Mouse (Mus musculus): ENCODE measurements at regions not wholly inside any gene's neighbourhood (a gene's known extent, or its start where the extent isn't known, plus 50 kb on each side); places are given as distances from the start of the nearest gene placed in this dataset.

DNA sequence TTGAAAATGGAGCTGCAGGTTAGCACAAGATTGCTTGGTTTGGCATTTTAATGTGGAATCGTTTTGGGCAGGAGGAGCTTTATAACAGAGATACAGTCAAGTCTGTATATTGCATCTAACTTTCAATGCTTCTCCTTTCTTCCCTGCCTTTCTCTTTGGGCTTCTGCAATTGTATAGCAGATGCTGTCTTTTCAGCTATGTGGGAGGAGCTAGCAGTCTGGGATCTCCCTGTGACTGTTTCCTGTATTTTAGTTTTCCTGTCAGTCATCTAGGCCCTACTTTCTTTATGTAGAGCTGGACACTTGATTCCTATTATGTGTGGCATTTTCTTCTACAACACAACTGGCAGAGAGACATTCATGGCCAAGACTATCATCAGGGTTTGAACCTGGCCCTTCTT is 313.5 kb downstream of the Bcl11a start:
- no peak for DNase-seq (ENCODE audit: low spot score)

- DNase-seq (ENCODE audit: low spot score), result no peak
These were observed 317.6 kb downstream of the Bcl11a start for GRCm38 (mm10) chr11:24395478-24395877.

DNA sequence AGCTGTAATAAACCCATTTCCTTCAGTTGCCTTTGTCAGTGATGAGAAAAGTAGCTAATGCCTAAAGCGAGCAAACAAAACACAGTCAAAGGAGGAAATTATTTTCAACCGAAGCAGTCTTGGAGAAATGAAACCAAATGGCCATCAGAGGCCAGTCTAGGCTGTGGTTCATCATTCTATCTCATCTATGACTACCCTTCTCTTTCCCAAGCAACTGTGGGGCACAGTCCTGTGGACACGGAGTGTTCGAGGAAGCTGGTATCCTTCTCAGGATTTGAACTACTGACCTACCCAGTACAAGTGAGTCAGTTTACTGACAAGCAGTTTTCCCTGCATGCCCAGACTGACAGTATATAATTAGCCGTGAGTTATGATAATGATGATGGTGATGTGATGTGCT is 319.1 kb downstream of the Bcl11a start:
- no peak for DNase-seq (ENCODE audit: low spot score)

- no peak for DNase-seq (ENCODE audit: low spot score)
These were observed 319.9 kb downstream of the Bcl11a start for GRCm38 (mm10) chr11:24397710-24398109.

GRCm38 (mm10) chr11:24401151-24401550 is 323.3 kb downstream of the Bcl11a start:
- DNase-seq (ENCODE audit: low spot score), result no peak

DNA sequence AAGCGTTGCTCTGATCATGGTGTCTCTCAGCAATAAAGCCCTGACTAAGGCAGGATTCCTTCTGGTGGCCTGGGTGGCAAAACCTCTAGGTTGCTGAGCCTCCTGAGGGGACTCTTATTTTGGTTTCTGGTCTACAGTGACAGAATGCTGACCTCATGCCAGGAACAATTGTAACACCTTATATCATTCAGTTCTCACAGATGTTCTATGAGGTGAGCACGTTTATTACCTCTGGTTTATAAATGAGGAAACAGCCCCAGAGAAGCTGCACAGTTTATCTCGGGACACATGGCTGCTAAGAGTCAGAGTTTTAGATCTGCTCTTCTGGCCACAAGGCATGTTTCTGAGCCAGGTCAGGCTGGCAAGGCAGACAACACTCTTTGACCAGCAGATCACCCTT is 324.3 kb downstream of the Bcl11a start:
- DNase-seq (ENCODE audit: low spot score), result no peak

DNA sequence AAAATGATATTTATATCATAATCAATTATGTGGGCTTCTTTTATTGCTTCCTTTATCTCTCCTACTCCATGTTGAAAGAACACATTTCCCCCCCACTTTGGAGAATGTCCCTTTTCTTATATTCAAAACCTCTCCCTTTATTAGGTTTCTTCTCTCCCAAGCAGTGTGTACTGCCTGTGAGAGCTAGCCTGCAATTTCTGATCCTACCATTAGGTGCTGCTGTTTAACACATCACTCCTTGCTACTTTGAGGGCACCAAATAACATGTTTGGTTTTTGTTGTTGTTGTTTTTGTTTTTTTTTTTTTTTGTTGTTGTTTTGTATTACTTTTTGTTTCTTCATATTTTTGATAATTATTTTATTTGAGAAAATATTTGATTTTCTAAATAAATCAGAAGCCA is 336.9 kb downstream of the Bcl11a start:
- peak; percentile 74 for DNase-seq (ENCODE audit: low spot score)

GRCm38 (mm10) chr11:24422066-24422775 is 344.4 kb downstream of the Bcl11a start:
- no peak for DNase-seq (ENCODE audit: low spot score)

DNA sequence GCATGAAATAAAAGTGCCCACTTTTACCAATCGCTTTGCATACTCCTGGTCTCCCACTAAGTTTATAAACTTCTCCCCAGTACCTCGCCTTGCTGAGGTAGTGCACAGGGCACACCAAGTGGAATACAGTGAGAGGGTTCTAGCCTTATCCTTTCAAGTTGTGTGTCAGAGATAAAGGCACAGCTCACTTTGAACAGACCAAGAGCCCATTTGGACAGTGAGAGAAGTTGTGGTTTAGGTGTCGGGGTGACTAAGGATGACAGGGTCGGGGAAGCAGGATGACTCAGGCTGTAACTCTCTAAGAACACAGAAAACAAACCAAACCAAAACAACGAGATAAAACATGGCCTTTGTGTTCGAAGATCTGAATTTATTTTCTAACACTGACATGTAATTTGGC is 345.4 kb downstream of the Bcl11a start:
- DNase-seq (ENCODE audit: low spot score), result no peak

GRCm38 (mm10) chr11:24426995-24427883 is 349.4 kb downstream of the Bcl11a start:
- peak; percentile 35 for DNase-seq (ENCODE audit: low spot score)

DNA sequence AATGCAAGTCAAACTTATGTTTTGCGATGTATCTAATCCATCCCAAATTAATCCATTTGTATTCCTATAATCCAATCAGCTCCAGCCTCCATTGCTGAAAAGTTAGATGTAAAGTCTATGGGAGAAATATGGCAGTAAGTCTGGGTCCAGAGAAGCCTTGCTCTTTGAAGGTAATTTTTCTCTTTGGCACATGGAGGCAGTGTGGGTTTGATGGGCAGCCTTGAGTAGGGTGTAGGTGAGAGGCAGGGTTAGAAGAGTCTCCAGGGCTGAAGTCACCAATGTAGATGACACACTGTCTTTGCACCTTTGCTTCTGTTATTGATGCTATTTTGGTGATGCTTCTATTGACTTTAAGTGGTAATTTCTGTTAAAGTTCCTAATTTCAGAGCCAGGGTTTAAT is 370.8 kb downstream of the Bcl11a start:
- DNase-seq (ENCODE audit: low spot score), result no peak

DNA sequence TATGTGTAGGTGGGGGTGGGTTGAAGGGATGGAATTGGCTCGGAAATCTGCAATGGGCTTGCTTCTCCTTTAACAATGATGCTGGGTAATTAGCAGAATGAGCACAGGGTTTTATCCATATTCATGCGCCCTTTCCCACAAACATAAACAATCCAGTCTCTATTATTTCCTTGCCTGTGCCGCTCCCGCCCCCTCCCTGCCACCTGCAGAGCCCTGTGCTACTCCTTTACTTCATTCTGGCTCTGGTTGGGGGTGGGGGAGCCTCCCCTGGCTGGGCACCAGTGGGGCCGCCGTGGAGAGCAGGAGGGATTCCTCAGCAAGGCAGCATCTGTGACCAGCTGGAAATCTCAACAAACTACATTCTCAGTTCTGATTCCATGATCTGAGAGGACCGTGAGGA is 374.4 kb downstream of the Bcl11a start:
- no peak for DNase-seq (ENCODE audit: low spot score)

GRCm38 (mm10) chr11:24464642-24465041 is 386.8 kb downstream of the Bcl11a start:
- no peak for DNase-seq (ENCODE audit: low spot score)

GRCm38 (mm10) chr11:24467458-24467857 is 389.6 kb downstream of the Bcl11a start:
- DNase-seq (ENCODE audit: low spot score), result no peak

DNA sequence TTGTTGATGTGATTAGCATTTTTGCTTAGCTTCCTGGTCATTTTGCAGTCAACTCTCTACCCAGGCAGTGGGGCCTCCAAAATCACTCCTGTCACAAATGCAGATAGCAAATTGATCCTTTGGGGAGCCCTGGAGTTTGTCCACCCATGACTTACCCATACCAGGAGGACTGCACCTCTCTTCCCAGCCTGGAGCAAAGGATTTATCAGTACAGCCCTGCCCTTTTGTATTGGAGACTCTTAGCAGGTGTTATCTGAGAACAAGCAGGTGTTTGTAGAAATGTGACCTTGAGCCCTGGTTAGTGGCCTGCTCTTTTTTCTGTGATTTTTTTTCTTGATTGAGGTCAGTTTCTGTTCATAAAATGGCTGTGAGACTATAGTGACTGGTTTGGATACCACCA is 392.6 kb downstream of the Bcl11a start:
- no peak for DNase-seq (ENCODE audit: low spot score)

GRCm38 (mm10) chr11:24472617-24473367 is 394.9 kb downstream of the Bcl11a start:
- DNase-seq (ENCODE audit: low spot score), result no peak

DNA sequence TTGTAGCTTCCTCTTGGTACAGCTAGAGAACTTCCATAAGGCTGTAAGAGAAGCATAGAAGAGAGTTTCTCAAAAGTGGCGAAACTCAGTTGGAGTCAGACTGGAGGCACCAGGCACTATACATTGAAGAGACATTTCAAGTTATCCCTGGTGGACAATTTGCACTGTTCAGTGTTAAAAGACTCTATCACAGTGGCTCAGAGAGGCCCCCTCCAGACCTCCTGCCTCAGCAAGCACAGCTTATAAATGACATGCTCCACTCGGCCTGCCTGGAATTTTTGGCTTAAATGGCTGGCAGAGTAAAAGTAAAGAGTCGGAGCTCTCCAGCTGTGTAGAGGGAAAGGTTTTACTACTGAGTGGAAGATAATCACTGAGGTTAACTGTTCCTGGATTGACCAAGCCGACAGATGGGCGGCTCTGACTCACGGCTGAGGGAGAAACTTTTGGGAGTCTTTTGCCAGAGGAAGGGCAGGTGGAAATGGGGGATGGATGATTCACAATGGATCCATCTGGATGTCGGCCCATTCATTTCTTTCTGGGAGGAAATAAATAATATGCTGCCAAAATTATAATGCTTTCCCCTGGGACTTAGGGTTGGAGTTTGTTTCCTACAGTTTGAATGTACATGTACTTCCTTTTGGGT is 395.6 kb downstream of the Bcl11a start:
- no peak for DNase-seq (ENCODE audit: low spot score)

DNA sequence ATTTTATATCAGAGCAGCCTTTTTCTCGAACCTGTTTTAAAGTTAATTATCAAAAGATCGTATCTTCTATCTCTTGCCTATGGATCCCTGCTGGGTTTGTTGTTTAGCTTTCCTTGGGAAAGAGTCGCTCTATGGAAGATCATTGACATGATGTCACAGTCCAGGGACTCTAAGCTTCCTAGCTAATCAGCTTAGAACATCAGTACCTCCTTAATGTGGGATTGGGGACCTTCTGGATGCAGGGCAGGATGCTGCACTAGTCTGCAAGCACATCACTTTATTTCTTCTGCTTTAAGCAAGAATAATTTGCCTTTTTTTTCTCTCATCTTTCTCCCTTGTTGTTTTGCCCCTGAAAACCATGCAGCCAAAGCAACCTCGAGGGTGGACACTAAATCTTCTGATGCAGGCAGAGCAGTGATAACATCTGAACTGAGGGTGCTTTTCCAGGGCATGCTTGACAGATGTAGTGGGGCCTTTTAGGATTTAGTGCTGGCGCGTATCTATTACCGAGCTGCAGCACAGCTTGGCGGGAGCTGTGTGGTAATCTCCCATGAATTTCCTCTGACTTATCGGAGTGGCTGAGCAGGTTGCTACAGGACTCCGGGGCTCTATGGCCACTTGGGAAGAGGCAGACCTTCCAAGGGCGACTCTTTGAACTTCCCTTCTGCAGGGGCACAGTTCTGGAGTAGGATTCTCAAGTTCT is 425.0 kb downstream of the Bcl11a start:
- peak; percentile 9 for DNase-seq (ENCODE audit: low spot score)

DNA sequence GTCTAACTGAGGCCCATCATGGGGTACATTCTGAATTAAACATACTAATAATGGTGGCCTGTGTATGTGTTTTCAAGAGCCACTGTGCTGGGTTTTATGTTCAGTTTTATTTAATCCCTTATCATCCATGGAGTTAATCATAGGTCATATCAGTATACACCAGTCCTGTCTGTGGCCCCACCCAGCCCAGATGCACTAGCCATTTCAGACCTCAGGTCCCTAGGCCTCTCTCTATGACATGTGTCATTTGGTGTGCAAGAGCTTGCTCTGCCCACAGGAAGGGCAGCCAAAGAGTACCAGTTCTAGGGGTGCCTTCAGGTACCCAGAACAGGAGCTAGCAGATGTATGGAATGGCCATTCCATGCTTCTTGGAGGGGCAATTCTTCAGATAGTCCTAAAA is 437.7 kb downstream of the Bcl11a start:
- DNase-seq (ENCODE audit: low spot score), result no peak

- no peak for DNase-seq (ENCODE audit: low spot score)
These were observed 457.6 kb downstream of the Bcl11a start for GRCm38 (mm10) chr11:24535462-24535861.

DNA sequence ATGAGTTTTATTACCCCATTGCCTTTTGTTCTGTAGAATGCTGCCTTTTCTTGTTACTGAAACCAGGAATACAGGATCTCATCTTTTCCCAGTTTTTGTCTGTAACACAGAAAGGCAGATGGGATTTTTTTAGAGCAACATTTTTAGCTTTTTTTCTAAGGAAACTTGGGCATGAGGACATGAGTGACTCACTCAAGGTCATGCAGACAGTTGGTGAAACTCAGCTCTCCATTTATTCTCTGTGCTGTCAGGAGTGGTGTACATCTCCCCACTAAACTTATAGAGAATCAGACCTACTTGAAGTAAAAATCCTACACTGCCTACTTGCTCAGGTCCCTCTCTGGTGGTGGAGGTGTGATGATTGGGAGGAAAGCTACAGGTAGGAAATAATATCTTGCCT is 459.9 kb downstream of the Bcl11a start:
- DNase-seq (ENCODE audit: low spot score), result no peak

DNA sequence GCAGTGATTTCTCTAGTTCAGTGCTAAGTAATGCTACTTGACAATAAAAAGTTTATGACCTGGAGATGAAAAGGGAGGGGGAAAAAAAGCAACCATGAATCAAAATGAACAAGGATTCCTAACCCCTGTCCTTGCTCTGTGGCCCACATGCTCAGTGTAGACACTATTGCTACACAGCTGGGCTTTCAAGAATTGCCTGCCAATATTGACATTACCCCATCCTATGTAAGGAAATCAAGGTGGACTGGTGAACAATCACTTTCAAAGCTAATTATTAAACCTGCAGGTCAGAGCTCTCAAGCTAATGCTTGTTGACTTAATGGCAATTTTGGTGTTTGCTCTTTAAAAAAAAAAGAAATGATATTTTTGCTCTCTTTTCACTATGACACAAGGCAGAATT is 491.8 kb downstream of the Bcl11a start:
- DNase-seq (ENCODE audit: low spot score), result no peak
